Mouse (Mus musculus) liver, postnatal 0 days (tissue): ENCODE measurements around the gene Ankrd13d. TPM values are rescaled to one million over a fixed set of nuclear protein-coding genes. Genes with fewer than 3 reads are reported as not detected.

Experiments used
- ATAC-seq: fragments of 200-750 bp; cut with Nextera tagmentation; 2 replicates; pipeline ENCODE4 v1.8.0; 2017; ENCODE audit warnings: mild to moderate bottlenecking, moderate library complexity
- DNase-seq: peaks from one replicate; pipeline ENCODE4 v3.0.0-alpha.2; 2016
- H3K27ac ChIP-seq: fragments of 300-500 bp; sonication (generic); 2 replicates; pipeline ENCODE4 v1.5.1; 2014; ENCODE audit warnings: antibody characterized with exemption, moderate library complexity, mild to moderate bottlenecking, low read depth
- H3K27me3 ChIP-seq: fragments of 300-500 bp; sonication (generic); 2 replicates; pipeline ENCODE4 v1.6.1; 2014; ENCODE audit warnings: low read length, control low read depth, mixed read lengths; ENCODE audit not compliant: insufficient read depth
- H3K36me3 ChIP-seq: fragments of 300-500 bp; sonication (generic); replicated peaks from 2 replicates; pipeline ENCODE4 v1.6.1; 2014; ENCODE audit warnings: mild to moderate bottlenecking, control low read depth, low read length, moderate library complexity, mixed read lengths; ENCODE audit not compliant: insufficient read depth
- H3K4me1 ChIP-seq: fragments of 300-500 bp; sonication (generic); 2 replicates; pipeline ENCODE4 v1.6.1; 2014; ENCODE audit warnings: antibody characterized with exemption, mild to moderate bottlenecking, control low read depth; ENCODE audit not compliant: insufficient read depth
- H3K4me2 ChIP-seq: fragments of 300-500 bp; sonication (generic); 2 replicates; pipeline ENCODE4 v1.6.1; 2014; ENCODE audit warnings: low read depth, mild to moderate bottlenecking, low read length, moderate library complexity, mixed read lengths
- H3K4me3 ChIP-seq: fragments of 300-500 bp; sonication (generic); 2 replicates; pipeline ENCODE4 v1.5.1; 2014; ENCODE audit warnings: low read depth, low read length
- H3K9ac ChIP-seq: fragments of 300-500 bp; sonication (generic); replicated peaks from 2 replicates; pipeline ENCODE4 v1.6.1; 2014; ENCODE audit warnings: mild to moderate bottlenecking, moderate library complexity
- H3K9me3 ChIP-seq: fragments of 300-500 bp; sonication (generic); 2 replicates; pipeline ENCODE4 v1.6.1; 2016; ENCODE audit warnings: mild to moderate bottlenecking, control low read depth, low read length, mixed read lengths
- CTCF ChIP-seq: sonication (generic); IDR thresholded peaks from 2 replicates; pipeline ENCODE4 v1.5.1; 2016; ENCODE audit warnings: antibody characterized with exemption, low read depth
- EP300 ChIP-seq: IDR thresholded peaks from 2 replicates; pipeline ENCODE4 v1.6.1; 2016; ENCODE audit warnings: antibody characterized with exemption, low read depth, mild to moderate bottlenecking
- WGBS: fragments of 180-500 bp; shearing (Covaris S2); extraction: QIAGEN DNeasy Blood & Tissue Kit; methylation state at CpG from one replicate; pipeline ENCODE4 v1.1.7; 2014; ENCODE audit not compliant: insufficient replicate concordance; 5-methylcytosine and 5-hydroxymethylcytosine counted together
- polyA plus RNA-seq: library from polyadenylated mRNA; unstranded; fragments of >200 nt; fragmentation: Nextera tagmentation; extraction: Ambion mirVana; gene quantifications from 2 replicates; pipeline ENCODE4 v1.2.1, GENCODE M21; 2015

Gene Ankrd13d
- polyA plus RNA-seq, 1 experiment from 2014 or later = 0.54 TPM

GRCm38 (mm10) chr19:4309776-4310185 lies 26.8 kb upstream of the Ankrd13d start:
- Histone ChIP-seq H3K4me1 (peaks cover 7% of the 10 kb centered on the region), H3K9ac (no peak overlapping the region), H3K27me3 (no peaks in the 10 kb centered on the region), H3K9me3 (no peaks in the 10 kb centered on the region), H3K36me3 (no peaks in the 10 kb centered on the region), H3K4me3 (no peak overlapping the region), H3K27ac (no peak overlapping the region), H3K4me2 (no peak overlapping the region)
- peak; percentile 67 for DNase-seq
- TF ChIP-seq CTCF (peak; percentile 90), EP300 (no peak)
- no peak for ATAC-seq

GRCm38 (mm10) chr19:4309302-4309701 lies 26.4 kb upstream of the Ankrd13d start:
- no peaks in the 10 kb centered on the region for H3K27me3 ChIP-seq
- no peak overlapping the region for H3K4me3 ChIP-seq
- ATAC-seq = no peak
- no peaks in the 10 kb centered on the region for H3K36me3 ChIP-seq
- WGBS = 89% methylated on average over 4 of the region's 4 CpGs
- no peak for DNase-seq
- H3K4me1 ChIP-seq = peaks cover 12% of the 10 kb centered on the region
- H3K27ac ChIP-seq = no peak overlapping the region
- TF ChIP-seq EP300 (no peak), CTCF (no peak)
- no peaks in the 10 kb centered on the region for H3K9me3 ChIP-seq
- H3K4me2 ChIP-seq = no peak overlapping the region
- no peak overlapping the region for H3K9ac ChIP-seq

GRCm38 (mm10) chr19:4306190-4306577 lies 23.2 kb upstream of the Ankrd13d start, which contains the start of gene Grk2:
TSS of gene Grk2 (minus strand) at chr19:4306222.
- peak within 1 kb of the TSS; percentile 92 for H3K4me3 ChIP-seq
- no peaks in the 10 kb centered on the region for H3K27me3 ChIP-seq
- DNase-seq (peak; percentile 91), ATAC-seq (peak; percentile 83)
- no peaks in the 10 kb centered on the region for H3K9me3 ChIP-seq
- H3K4me2 ChIP-seq = peak within 1 kb of the TSS; percentile 87
- peak within 1 kb of the TSS; percentile 99 for H3K9ac ChIP-seq
- H3K27ac ChIP-seq = peak within 1 kb of the TSS; percentile 88
- peak; percentile 81 for TF ChIP-seq CTCF
- no peak for TF ChIP-seq EP300
- H3K4me1 ChIP-seq = peaks cover 34% of the 10 kb centered on the region
- 0% methylated on average over 13 of the region's 46 CpGs for WGBS
- no peaks in the 10 kb centered on the region; the same call in 1 of the 2 replicates for H3K36me3 ChIP-seq

- no peaks in the 10 kb centered on the region; the same call in 1 of the 2 replicates for H3K36me3 ChIP-seq
- no peaks in the 10 kb centered on the region for H3K9me3 ChIP-seq
- peak; percentile 68 for DNase-seq
- peak overlapping the region; percentile 88 for H3K27ac ChIP-seq
- no peaks in the 10 kb centered on the region for H3K27me3 ChIP-seq
- peak overlapping the region; percentile 87 for H3K4me2 ChIP-seq
- peaks cover 39% of the 10 kb centered on the region for H3K4me1 ChIP-seq
- H3K4me3 ChIP-seq = peak overlapping the region; percentile 92
- 8% methylated on average over 57 of the region's 68 CpGs for WGBS
- ATAC-seq = peak; percentile 77
- H3K9ac ChIP-seq = peak overlapping the region; percentile 99
- TF ChIP-seq CTCF (no peak), EP300 (no peak)
These were observed 22.7 kb upstream of the Ankrd13d start for GRCm38 (mm10) chr19:4305491-4306189.

GRCm38 (mm10) chr19:4304871-4305321 lies 22.0 kb upstream of the Ankrd13d start:
- H3K9me3 ChIP-seq = no peaks in the 10 kb centered on the region
- H3K9ac ChIP-seq = peak overlapping the region; percentile 99
- peaks cover 41% of the 10 kb centered on the region for H3K4me1 ChIP-seq
- DNase-seq (no peak), ATAC-seq (no peak)
- no peak for TF ChIP-seq CTCF
- no peak for TF ChIP-seq EP300
- no peaks in the 10 kb centered on the region for H3K27me3 ChIP-seq
- peak overlapping the region; percentile 87 for H3K4me2 ChIP-seq
- H3K4me3 ChIP-seq = peak overlapping the region; percentile 92
- WGBS = 16% methylated on average over 4 of the region's 4 CpGs
- H3K27ac ChIP-seq = peak overlapping the region; percentile 88
- H3K36me3 ChIP-seq = no peaks in the 10 kb centered on the region; the same call in 1 of the 2 replicates

- Histone ChIP-seq H3K9ac (peak overlapping the region; percentile 99), H3K4me3 (peak overlapping the region; percentile 92), H3K27ac (peak overlapping the region; percentile 88), H3K9me3 (no peaks in the 10 kb centered on the region), H3K4me2 (peak overlapping the region; percentile 87), H3K4me1 (peaks cover 47% of the 10 kb centered on the region), H3K36me3 (no peaks in the 10 kb centered on the region; the same call in 1 of the 2 replicates), H3K27me3 (no peaks in the 10 kb centered on the region)
- whole genome bisulfite sequencing = 33% methylated on average over 5 of the region's 5 CpGs
- TF ChIP-seq EP300 (no peak), CTCF (no peak)
- peak; percentile 54 for DNase-seq
- ATAC-seq = no peak
These were observed 21.4 kb upstream of the Ankrd13d start for GRCm38 (mm10) chr19:4304251-4304821.
